In genomic region chr13:62964640-62965311, GRCm38 (mm10) we compare ENCODE assay signal across 8 mouse cellular contexts. TPM values are rescaled to one million over a fixed set of nuclear protein-coding genes. Genes with fewer than 3 reads are reported as not detected.
DNase-seq lines count a peak whose midpoint lies in the region; ATAC-seq lines count a peak whose summit lies in the region.

2010111I01Rik (plus strand) TSS chr13:62964893.

- H3K4me3 ChIP-seq in hindbrain, embryonic 15.5 days: peak within 1 kb of the TSS; percentile 73

- no peaks in the 10 kb centered on the region for H3K36me3 ChIP-seq in hindbrain, embryonic 15.5 days

- ATAC-seq in hindbrain, embryonic 15.5 days (ENCODE audit: low FRiP score, low read depth): peak; percentile 96

- under 1% methylated on average over 41 of the region's 41 CpGs for WGBS in hindbrain, embryonic 15.5 days

- H3K27ac ChIP-seq in hindbrain, embryonic 15.5 days (replicated peaks): peak within 1 kb of the TSS; percentile 39; the same call in 1 of the 2 replicates

- peaks cover 8% of the 10 kb centered on the region for H3K4me1 ChIP-seq in hindbrain, embryonic 15.5 days (replicated peaks)

- peak; percentile 98 for DNase-seq in T-cell, adult 2 months (ENCODE audit: low spot score)
- peak; percentile 95 to 96 for DNase-seq in cerebellum, postnatal 36 days
- DNase-seq in frontal cortex, postnatal 36 days (ENCODE audit: low spot score in 2 of 2): peak; percentile 95 to 97
- peak; percentile 91 for DNase-seq in left cerebral cortex, adult 11 months (ENCODE audit: low spot score)
- peak; percentile 97 to 99 for DNase-seq in lung, postnatal 4 days
- peak; percentile 95 for DNase-seq in retina, postnatal 7 days (ENCODE audit: low read depth, low spot score)
- peak; percentile 91 for DNase-seq in urinary bladder, adult 2 months (ENCODE audit: low spot score)

- no peaks in the 10 kb centered on the region for H3K9me3 ChIP-seq in hindbrain, embryonic 15.5 days

- peak within 1 kb of the TSS; percentile 67 for H3K4me2 ChIP-seq in hindbrain, embryonic 15.5 days

- H3K9ac ChIP-seq in hindbrain, embryonic 15.5 days: peak within 1 kb of the TSS; percentile 64

- 0 out of 2 replicates have a peak, but pooled peaks cover 3% of the 10 kb centered on the region for H3K27me3 ChIP-seq in hindbrain, embryonic 15.5 days

RNA-seq across cellular contexts. Expression of gene 2010111I01Rik, which starts in this region (rescaled TPM):
- 27.7 and 34.6 TPM in 2 replicates for polyA plus RNA-seq in hindbrain, embryonic 15.5 days (2015; fragmentation: Nextera tagmentation; extraction: Ambion mirVana)
- 290 and 374 TPM in 2 replicates for polyA plus RNA-seq in urinary bladder, adult 2 months (2012; rRNA removed)

Comparison
In these comparisons a context has a peak if more than half of its experiments do, and no peak if none do; other contexts are left out.
1. Peak in every context shown above with its lines: DNase-seq, ATAC-seq, H3K4me3 ChIP-seq and H3K27ac ChIP-seq.